Mouse (Mus musculus) ES-Bruce4 (cell line): ENCODE measurements around the gene Diaph3. TPM values are rescaled to one million over a fixed set of nuclear protein-coding genes. Genes with fewer than 3 reads are reported as not detected.

Source experiments
- H3K27ac ChIP-seq: 2 replicates; pipeline ENCODE4 v1.5.1; 2012; ENCODE audit warnings: low read length, inconsistent platforms; ENCODE audit not compliant: insufficient read depth
- H3K27me3 ChIP-seq: 2 replicates; pipeline ENCODE4 v1.6.1; 2012; ENCODE audit warnings: mild to moderate bottlenecking, low read length, inconsistent platforms; ENCODE audit not compliant: control insufficient read depth, poor library complexity, insufficient read depth, severe bottlenecking
- H3K36me3 ChIP-seq: 2 replicates; pipeline ENCODE4 v1.6.1; 2012; ENCODE audit warnings: inconsistent platforms, mild to moderate bottlenecking, low read length, moderate library complexity; ENCODE audit not compliant: control insufficient read depth, poor library complexity, insufficient read depth, severe bottlenecking
- H3K4me1 ChIP-seq: one replicate; pipeline ENCODE4 v1.8.1; 2011; ENCODE audit warnings: low read length; ENCODE audit not compliant: control insufficient read depth, insufficient read depth
- H3K4me3 ChIP-seq: 2 replicates; pipeline ENCODE4 v1.5.1; 2011; ENCODE audit warnings: low read depth, mild to moderate bottlenecking, low read length
- H3K9ac ChIP-seq: 2 replicates; pipeline ENCODE4 v1.6.1; 2012; ENCODE audit warnings: low read depth, mild to moderate bottlenecking, inconsistent platforms; ENCODE audit not compliant: poor library complexity, severe bottlenecking
- H3K9me3 ChIP-seq: replicated peaks from 2 replicates; pipeline ENCODE4 v1.6.1; 2012; ENCODE audit warnings: mild to moderate bottlenecking, low read length, inconsistent platforms; ENCODE audit not compliant: control insufficient read depth, poor library complexity, insufficient read depth, severe bottlenecking
- CTCF ChIP-seq: IDR thresholded peaks from one replicate; pipeline ENCODE4 v1.8.1; 2011; ENCODE audit warnings: low read depth, low read length
- EP300 ChIP-seq: IDR thresholded peaks from 2 replicates; pipeline ENCODE4 v1.6.1; 2011; ENCODE audit warnings: low read depth, low read length; ENCODE audit not compliant: insufficient read depth
- POLR2A ChIP-seq: IDR thresholded peaks from one replicate; pipeline ENCODE4 v1.8.1; 2011; ENCODE audit warnings: low read length; ENCODE audit not compliant: insufficient read depth
- polyA plus RNA-seq: library from polyadenylated mRNA; stranded (reverse); fragments of >200 nt; gene quantifications from 2 replicates; pipeline ENCODE4 v1.2.4, GENCODE M21; 2011; ENCODE audit warnings: low read depth; ENCODE audit not compliant: missing spikeins, insufficient read depth, insufficient read length

The Diaph3 gene
- polyA plus RNA-seq, 1 experiment, result 55.4 TPM

DNA sequence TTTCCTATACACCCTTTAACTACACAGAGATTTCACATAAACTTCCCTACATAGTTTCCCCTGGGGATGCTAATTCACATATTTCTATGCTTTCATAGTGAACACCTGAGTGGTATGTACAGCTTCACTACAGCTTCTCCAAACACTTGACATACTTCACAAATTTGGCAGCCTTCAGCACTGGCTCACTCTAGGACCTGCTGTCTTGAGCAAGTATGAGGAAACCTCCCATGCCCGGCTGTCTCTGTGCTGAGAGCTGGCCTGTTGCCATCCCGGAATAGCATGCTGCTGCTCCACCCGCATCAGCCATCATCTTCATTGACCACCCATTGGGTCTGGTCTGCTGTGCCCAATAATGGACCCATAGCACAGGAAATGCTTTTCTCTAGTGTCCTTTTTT lies 121.3 kb downstream of the Diaph3 start:
- no peak overlapping the region for H3K27ac ChIP-seq
- H3K36me3 ChIP-seq, result no peaks in the 10 kb centered on the region
- no peaks in the 10 kb centered on the region for H3K9me3 ChIP-seq
- H3K4me1 ChIP-seq, result no peaks in the 10 kb centered on the region
- H3K9ac ChIP-seq, result no peak overlapping the region
- no peak for TF ChIP-seq EP300
- no peak for TF ChIP-seq CTCF
- no peak for TF ChIP-seq POLR2A
- H3K4me3 ChIP-seq, result no peak overlapping the region
- H3K27me3 ChIP-seq, result no peaks in the 10 kb centered on the region

- TF ChIP-seq CTCF, result no peak
- no peak for TF ChIP-seq EP300
- TF ChIP-seq POLR2A, result no peak
- no peak overlapping the region for H3K9ac ChIP-seq
- H3K27ac ChIP-seq, result no peak overlapping the region
- no peaks in the 10 kb centered on the region for H3K4me1 ChIP-seq
- H3K36me3 ChIP-seq, result no peaks in the 10 kb centered on the region
- H3K9me3 ChIP-seq, result no peaks in the 10 kb centered on the region
- no peak overlapping the region for H3K4me3 ChIP-seq
- no peaks in the 10 kb centered on the region for H3K27me3 ChIP-seq
Measured at GRCm38 (mm10) chr14:86997318-86997717, 143.7 kb downstream of the Diaph3 start.

- Histone ChIP-seq H3K4me3 (no peak overlapping the region), H3K27ac (no peak overlapping the region), H3K4me1 (no peaks in the 10 kb centered on the region), H3K9ac (no peak overlapping the region), H3K36me3 (no peaks in the 10 kb centered on the region), H3K9me3 (no peaks in the 10 kb centered on the region), H3K27me3 (no peaks in the 10 kb centered on the region)
- no peak for TF ChIP-seq EP300
- TF ChIP-seq POLR2A, result no peak
- no peak for TF ChIP-seq CTCF
Measured at GRCm38 (mm10) chr14:86951169-86951568, 189.9 kb downstream of the Diaph3 start.

- no peak overlapping the region for H3K27ac ChIP-seq
Measured at GRCm38 (mm10) chr14:86937953-86938352, 203.1 kb downstream of the Diaph3 start.

GRCm38 (mm10) chr14:86936424-86936823 lies 204.6 kb downstream of the Diaph3 start:
- H3K27ac ChIP-seq, result no peak overlapping the region
- no peaks in the 10 kb centered on the region for H3K27me3 ChIP-seq
- no peaks in the 10 kb centered on the region for H3K36me3 ChIP-seq
- TF ChIP-seq POLR2A (no peak), EP300 (no peak), CTCF (no peak)
- no peaks in the 10 kb centered on the region for H3K4me1 ChIP-seq
- no peaks in the 10 kb centered on the region for H3K9me3 ChIP-seq
- H3K4me3 ChIP-seq, result no peak overlapping the region
- H3K9ac ChIP-seq, result no peak overlapping the region

More at GRCm38 (mm10) chr14:86937953-86938352, 203.1 kb downstream of the Diaph3 start:
- Histone ChIP-seq H3K9ac (no peak overlapping the region), H3K9me3 (no peaks in the 10 kb centered on the region), H3K27me3 (no peaks in the 10 kb centered on the region), H3K4me3 (no peak overlapping the region), H3K4me1 (no peaks in the 10 kb centered on the region), H3K36me3 (no peaks in the 10 kb centered on the region)
- TF ChIP-seq CTCF, result no peak
- no peak for TF ChIP-seq POLR2A
- TF ChIP-seq EP300, result no peak

GRCm38 (mm10) chr14:86930763-86931162 lies 210.3 kb downstream of the Diaph3 start:
- no peak for TF ChIP-seq CTCF
- no peak for TF ChIP-seq POLR2A
- no peak for TF ChIP-seq EP300
- no peaks in the 10 kb centered on the region for H3K36me3 ChIP-seq

More at GRCm38 (mm10) chr14:86930763-86931162, 210.3 kb downstream of the Diaph3 start:
- H3K9ac ChIP-seq, result no peak overlapping the region
- H3K27ac ChIP-seq, result no peak overlapping the region
- no peaks in the 10 kb centered on the region for H3K27me3 ChIP-seq
- no peaks in the 10 kb centered on the region for H3K9me3 ChIP-seq
- no peak overlapping the region for H3K4me3 ChIP-seq
- no peaks in the 10 kb centered on the region for H3K4me1 ChIP-seq
